ENCODE assay signal across 10 mouse cellular contexts in the genomic region with DNA sequence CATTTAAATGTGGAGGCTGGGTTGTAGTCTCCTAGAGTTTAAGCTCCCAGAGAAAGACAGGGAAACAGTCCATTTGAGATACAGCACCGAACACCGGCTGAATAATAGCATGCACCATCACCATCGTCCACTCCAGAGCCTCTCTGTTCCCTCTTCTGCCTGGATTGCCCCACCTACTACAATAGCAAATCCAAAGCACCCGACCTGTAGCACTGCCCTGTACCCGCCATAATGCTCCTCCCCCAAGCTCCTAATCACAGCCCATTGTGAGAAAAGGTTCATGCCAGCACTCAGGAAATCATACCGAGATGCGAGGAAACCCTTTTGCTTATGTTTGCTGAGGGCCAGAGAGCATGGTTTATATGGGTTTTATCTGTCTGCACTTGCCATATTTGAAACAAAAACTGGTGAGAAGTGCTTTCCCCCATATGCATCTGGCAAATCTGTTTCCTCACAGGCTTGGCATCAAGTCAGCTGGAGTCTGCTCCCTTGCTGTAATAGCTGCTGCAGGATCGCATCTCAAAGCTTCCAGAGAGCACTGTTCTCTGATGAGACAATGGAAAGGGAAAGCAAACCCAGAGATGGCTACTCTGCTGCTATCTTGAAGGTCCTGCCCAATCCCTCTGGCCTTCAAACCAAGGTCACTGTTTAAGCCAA.
A peak's percentile ranks its signal among the peaks of the same experiment; 100 is the strongest.
DNase-seq lines count a peak whose midpoint lies in the region; ATAC-seq and TF ChIP-seq lines count a peak whose summit lies in the region.
"Had no signal": no experiment of that assay in that cellular context is flagged by ENCODE, and none has a peak within 500 bp of the region (broad histone marks: within the 10 kb centered on the region; RNA-seq: fewer than 3 reads in every experiment).

No protein-coding gene starts in this region.

- no peak overlapping the region for H3K4me3 ChIP-seq in embryonic facial prominence, embryonic 13.5 days
- H3K4me3 ChIP-seq in embryonic facial prominence, embryonic 10.5 days = no peak overlapping the region
- no peak overlapping the region for H3K4me3 ChIP-seq in kidney, adult 2 months (ENCODE audit: insufficient read depth, low read depth, low read length)
- H3K4me3 ChIP-seq in hindbrain, embryonic 10.5 days = no peak overlapping the region
- H3K4me3 ChIP-seq: myocyte had no signal

- H3K27me3 ChIP-seq in embryonic facial prominence, embryonic 13.5 days = no peaks in the 10 kb centered on the region
- no peaks in the 10 kb centered on the region for H3K27me3 ChIP-seq in embryonic facial prominence, embryonic 10.5 days (replicated peaks; ENCODE audit: low read depth, poor library complexity, severe bottlenecking)
- H3K27me3 ChIP-seq in kidney, adult 2 months (replicated peaks; ENCODE audit: control insufficient read depth, insufficient read depth, low read length) = no peaks in the 10 kb centered on the region
- no peaks in the 10 kb centered on the region for H3K27me3 ChIP-seq in hindbrain, embryonic 10.5 days (ENCODE audit: insufficient read depth, poor library complexity, severe bottlenecking)

- no peak overlapping the region for H3K9ac ChIP-seq in embryonic facial prominence, embryonic 13.5 days

- TF ChIP-seq CTCF in kidney, adult 2 months (conservative IDR thresholded peaks at IDR 0.05; ENCODE audit: insufficient read depth, insufficient read length, low read depth, low read length) = no peak

- intact Hi-C loops in left cerebral cortex, postnatal 36 days (cut with DNase I) = loop anchor here (10.0 kb wide), 1 partner anchor 212 kb away; the partner anchor contains the start of gene Pou4f2

- no peak for ATAC-seq in embryonic facial prominence, embryonic 13.5 days (ENCODE audit: insufficient number of reproducible peaks, insufficient read depth, low FRiP score, low TSS enrichment, low read depth)

- no peak for TF ChIP-seq POLR2A in kidney, adult 2 months (IDR thresholded peaks at IDR 0.05; ENCODE audit: low read depth, low read length)

- H3K4me1 ChIP-seq in embryonic facial prominence, embryonic 13.5 days = peaks cover 18% of the 10 kb centered on the region
- peaks cover 5% of the 10 kb centered on the region; the same call in 1 of the 2 replicates for H3K4me1 ChIP-seq in embryonic facial prominence, embryonic 10.5 days
- H3K4me1 ChIP-seq in kidney, adult 2 months (ENCODE audit: control insufficient read depth, insufficient read depth, low read length) = no peaks in the 10 kb centered on the region
- H3K4me1 ChIP-seq in hindbrain, embryonic 10.5 days (replicated peaks) = no peaks in the 10 kb centered on the region

- peaks cover 4% of the 10 kb centered on the region for H3K9me3 ChIP-seq in embryonic facial prominence, embryonic 13.5 days
- H3K9me3 ChIP-seq in embryonic facial prominence, embryonic 10.5 days = peaks cover 5% of the 10 kb centered on the region
- peaks cover 5% of the 10 kb centered on the region; the same call in 1 of the 2 replicates for H3K9me3 ChIP-seq in hindbrain, embryonic 10.5 days

- 58% methylated on average over 8 of the region's 8 CpGs for WGBS in embryonic facial prominence, embryonic 13.5 days
- WGBS in embryonic facial prominence, embryonic 10.5 days = 62% methylated on average over 8 of the region's 8 CpGs
- 62% methylated on average over 8 of the region's 8 CpGs for WGBS in kidney, adult 2 months
- WGBS in hindbrain, embryonic 10.5 days = 69% methylated on average over 8 of the region's 8 CpGs

- no peak overlapping the region for H3K4me2 ChIP-seq in embryonic facial prominence, embryonic 13.5 days

- no peaks in the 10 kb centered on the region for H3K36me3 ChIP-seq in embryonic facial prominence, embryonic 13.5 days
- H3K36me3 ChIP-seq in embryonic facial prominence, embryonic 10.5 days (replicated peaks) = peaks cover 4% of the 10 kb centered on the region
- H3K36me3 ChIP-seq in kidney, adult 2 months (ENCODE audit: control insufficient read depth, insufficient read depth, low read length) = no peaks in the 10 kb centered on the region
- no peaks in the 10 kb centered on the region for H3K36me3 ChIP-seq in hindbrain, embryonic 10.5 days

- no peak for DNase-seq in embryonic facial prominence, embryonic 10.5 days (ENCODE audit: low spot score)
- peak; percentile 47 for DNase-seq in layer of hippocampus, adult 11-12 months (ENCODE audit: low spot score)
- no peak for DNase-seq in layer of hippocampus, adult 9-10 months (ENCODE audit: low spot score)
- DNase-seq in NIH3T3 (ENCODE audit: low read depth) = peak; percentile 80
- peak; percentile 18 to 19 for DNase-seq in left cerebral cortex, postnatal 36 days (ENCODE audit: low spot score in 2 of 2)
- DNase-seq in kidney, adult 2 months = no peak
- no peak for DNase-seq in hindbrain, embryonic 10.5 days (ENCODE audit: low spot score)
- DNase-seq: kidney, postnatal 14 days had no signal

- peak overlapping the region; percentile 39 for H3K27ac ChIP-seq in embryonic facial prominence, embryonic 13.5 days
- H3K27ac ChIP-seq in embryonic facial prominence, embryonic 10.5 days (replicated peaks) = no peak overlapping the region
- no peak overlapping the region for H3K27ac ChIP-seq in kidney, adult 2 months (ENCODE audit: insufficient read depth, low read depth, low read length)
- H3K27ac ChIP-seq in hindbrain, embryonic 10.5 days = no peak overlapping the region

Comparison
In these comparisons a context has a peak if more than half of its experiments do, and no peak if none do; other contexts are left out.
1. DNase-seq: peak in layer of hippocampus, adult 11-12 months (single experiment), NIH3T3 (single experiment) and left cerebral cortex, postnatal 36 days (2 of 2); none in embryonic facial prominence, embryonic 10.5 days (single experiment), layer of hippocampus, adult 9-10 months (single experiment), kidney, adult 2 months (single experiment) and hindbrain, embryonic 10.5 days (single experiment).